Mouse (Mus musculus): Measurements from ENCODE around the gene Slc12a5. TPM values are rescaled to one million over a fixed set of nuclear protein-coding genes. Genes with fewer than 3 reads are reported as not detected.

Slc12a5 gene
- polyA plus RNA-seq, 1 experiment from 2014 or later = 52.7 TPM

DNA sequence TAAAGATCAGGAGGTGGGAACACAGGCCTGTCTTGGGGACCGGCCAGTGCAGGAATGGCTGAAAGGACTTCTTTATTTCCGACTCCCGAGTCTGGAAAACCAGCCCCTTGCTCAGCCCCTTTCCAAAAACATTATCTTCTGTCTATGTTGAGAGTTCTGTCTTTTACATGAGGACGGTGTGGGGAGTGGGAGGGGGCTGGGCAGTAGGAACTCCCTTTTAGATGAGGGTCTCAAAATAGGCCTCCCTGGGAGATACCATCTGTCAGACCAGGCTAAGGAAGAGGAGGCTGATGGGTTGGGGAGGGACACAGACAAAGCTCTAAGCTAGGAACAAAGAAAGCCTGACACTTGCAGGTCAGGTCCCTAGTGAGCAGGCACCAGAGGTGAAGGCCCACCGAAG, 88.4 kb downstream of the Slc12a5 start:
- Histone ChIP-seq H3K9me3 (ENCODE audit: control insufficient read depth, low read length) (no peaks in the 10 kb centered on the region), H3K27ac (ENCODE audit: low read depth, low read length) (no peak overlapping the region), H3K4me2 (ENCODE audit: low read length) (no peak overlapping the region), H3K4me3 (ENCODE audit: low read length) (no peak overlapping the region), H3K27me3 (replicated peaks; ENCODE audit: control insufficient read depth, insufficient read depth, low read length) (no peaks in the 10 kb centered on the region), H3K36me3 (ENCODE audit: control insufficient read depth, insufficient read depth, low read length) (no peaks in the 10 kb centered on the region), H3K4me1 (ENCODE audit: control insufficient read depth, insufficient read depth, low read depth, low read length) (no peaks in the 10 kb centered on the region), H3K9ac (ENCODE audit: low read depth, low read length) (no peak overlapping the region)
- ATAC-seq = no peak
- 47% methylated on average over 5 of the region's 5 CpGs for WGBS

Other genes with a start within 250 kb of the Slc12a5 start
- gene Spint5, start 245.5 kb upstream of the Slc12a5 start, polyA plus RNA-seq (2015; fragmentation: Nextera tagmentation; extraction: Ambion mirVana) = not detected in 2 replicates
- gene Wfdc3, start 214.9 kb upstream of the Slc12a5 start, polyA plus RNA-seq (2015; fragmentation: Nextera tagmentation; extraction: Ambion mirVana) = 1.6 and 1.7 TPM in 2 replicates
- 55.9 and 60.0 TPM in 2 replicates for gene Dnttip1, start 214.8 kb upstream of the Slc12a5 start, polyA plus RNA-seq (2015; fragmentation: Nextera tagmentation; extraction: Ambion mirVana)
- 69.0 and 75.0 TPM in 2 replicates for gene Ube2c, start 190.9 kb upstream of the Slc12a5 start, polyA plus RNA-seq (2015; fragmentation: Nextera tagmentation; extraction: Ambion mirVana)
- gene Tnnc2, start 180.8 kb upstream of the Slc12a5 start, polyA plus RNA-seq (2015; fragmentation: Nextera tagmentation; extraction: Ambion mirVana) = 0.68 and 44.8 TPM in 2 replicates
- 45.3 and 47.5 TPM in 2 replicates for gene Snx21, start 175.0 kb upstream of the Slc12a5 start, polyA plus RNA-seq (2015; fragmentation: Nextera tagmentation; extraction: Ambion mirVana)
- 22.2 TPM in 2 replicates for gene Acot8, start 155.9 kb upstream of the Slc12a5 start, polyA plus RNA-seq (2015; fragmentation: Nextera tagmentation; extraction: Ambion mirVana)
- gene Zswim3, start 155.7 kb upstream of the Slc12a5 start, polyA plus RNA-seq (2015; fragmentation: Nextera tagmentation; extraction: Ambion mirVana) = 16.4 and 17.1 TPM in 2 replicates
- 26.1 and 32.7 TPM in 2 replicates for gene Zswim1, start 138.1 kb upstream of the Slc12a5 start, polyA plus RNA-seq (2015; fragmentation: Nextera tagmentation; extraction: Ambion mirVana)
- gene Spata25, start 132.3 kb upstream of the Slc12a5 start, polyA plus RNA-seq (2015; fragmentation: Nextera tagmentation; extraction: Ambion mirVana) = not detected in 2 replicates
- gene Ctsa, start 127.9 kb upstream of the Slc12a5 start, polyA plus RNA-seq (2015; fragmentation: Nextera tagmentation; extraction: Ambion mirVana) = 108 and 114 TPM in 2 replicates
- 6.7 and 7.8 TPM in 2 replicates for gene Neurl2, start 127.3 kb upstream of the Slc12a5 start, polyA plus RNA-seq (2015; fragmentation: Nextera tagmentation; extraction: Ambion mirVana)
- 127 and 140 TPM in 2 replicates for gene Pltp, start 103.1 kb upstream of the Slc12a5 start, polyA plus RNA-seq (2015; fragmentation: Nextera tagmentation; extraction: Ambion mirVana)
- gene Pcif1, start 81.5 kb upstream of the Slc12a5 start, polyA plus RNA-seq (2015; fragmentation: Nextera tagmentation; extraction: Ambion mirVana) = 71.3 and 77.6 TPM in 2 replicates
- gene Zfp335, start 49.0 kb upstream of the Slc12a5 start, polyA plus RNA-seq (2015; fragmentation: Nextera tagmentation; extraction: Ambion mirVana) = 13.4 and 17.1 TPM in 2 replicates
- gene Mmp9, start 20.0 kb upstream of the Slc12a5 start, polyA plus RNA-seq (2015; fragmentation: Nextera tagmentation; extraction: Ambion mirVana) = 22.5 and 29.3 TPM in 2 replicates
- gene Ncoa5, start 74.1 kb downstream of the Slc12a5 start, polyA plus RNA-seq (2015; fragmentation: Nextera tagmentation; extraction: Ambion mirVana) = 83.8 and 90.0 TPM in 2 replicates
- gene Cd40, start 94.8 kb downstream of the Slc12a5 start, polyA plus RNA-seq (2015; fragmentation: Nextera tagmentation; extraction: Ambion mirVana) = 6.1 and 7.9 TPM in 2 replicates
- not detected in 2 replicates for gene 1700025C18Rik, start 129.9 kb downstream of the Slc12a5 start, polyA plus RNA-seq (2015; fragmentation: Nextera tagmentation; extraction: Ambion mirVana)